Mouse (Mus musculus): Measurements from ENCODE around the gene Olfr552. TPM values are rescaled to one million over a fixed set of nuclear protein-coding genes. Genes with fewer than 3 reads are reported as not detected.
"Not testable (repeated sequence)": the region's sequence is repeated elsewhere in the genome, so short reads cannot be mapped to it uniquely, and the experiment has no call there.

Olfr552 gene
- not detected in 2 replicates for total RNA-seq (2017)

DNA sequence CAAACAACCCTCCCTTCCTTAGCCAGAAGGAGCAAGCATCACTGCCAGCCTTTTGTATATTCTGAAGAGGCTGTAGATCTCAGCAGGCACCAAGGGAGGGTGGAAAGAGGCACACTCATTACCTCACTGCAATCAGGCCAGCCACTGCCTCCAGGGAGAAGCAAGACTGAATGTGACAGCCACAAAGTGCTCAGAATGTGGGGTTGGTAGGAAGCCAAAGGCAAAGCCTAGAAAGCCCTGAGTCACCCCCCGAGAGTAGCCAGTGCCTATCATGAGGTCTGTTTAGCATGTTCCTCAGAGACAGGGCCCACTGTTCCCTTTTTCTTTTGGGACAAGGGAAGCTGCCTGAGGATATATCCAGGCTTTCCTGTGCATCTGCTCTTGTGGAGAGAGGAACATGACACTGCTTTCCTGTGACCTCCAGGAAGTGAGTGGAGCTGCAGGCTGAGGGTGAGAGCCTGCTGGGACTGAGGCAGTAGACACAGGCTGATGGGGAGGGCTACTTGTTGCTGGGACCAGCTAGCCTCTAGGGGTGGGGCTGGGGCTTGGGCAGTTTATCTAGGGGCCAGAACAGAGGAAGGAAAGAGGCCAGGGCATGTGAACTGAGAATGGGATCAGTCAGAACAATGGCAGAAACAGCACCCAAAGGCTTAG lies at the start of gene Olfr552:
Gene Olfr552, plus strand, starts transcription at position 393 of the 654 bp plus-strand sequence.
- ATAC-seq (ENCODE audit: extremely low read depth, insufficient number of reproducible peaks, low FRiP score, poor library complexity, severe bottlenecking): no peak

DNA sequence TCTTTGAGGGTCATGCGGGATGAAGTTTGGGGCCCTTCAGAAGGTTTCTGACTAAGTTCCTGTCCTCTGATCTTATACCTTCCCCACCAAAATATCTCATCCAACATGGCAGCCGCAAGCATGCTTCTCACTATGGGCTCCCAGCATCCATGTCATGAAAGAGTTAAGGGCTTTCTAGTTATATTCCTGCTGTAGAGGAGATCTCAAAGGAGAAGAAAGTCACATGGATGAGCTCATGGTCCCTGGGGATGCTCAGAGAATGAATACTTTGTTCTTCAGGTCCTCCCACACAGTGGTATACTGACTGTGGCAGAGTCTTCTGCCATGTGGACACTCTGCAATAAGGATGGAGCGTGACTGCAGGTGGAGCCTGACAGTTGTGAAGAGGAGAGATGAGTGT lies 48.0 kb upstream of the Olfr552 start, which contains the start of gene Olfr549:
Gene Olfr549, plus strand, starts transcription at position 301 of the 400 bp plus-strand sequence.
- no peak for ATAC-seq (ENCODE audit: extremely low read depth, insufficient number of reproducible peaks, low FRiP score, poor library complexity, severe bottlenecking)

DNA sequence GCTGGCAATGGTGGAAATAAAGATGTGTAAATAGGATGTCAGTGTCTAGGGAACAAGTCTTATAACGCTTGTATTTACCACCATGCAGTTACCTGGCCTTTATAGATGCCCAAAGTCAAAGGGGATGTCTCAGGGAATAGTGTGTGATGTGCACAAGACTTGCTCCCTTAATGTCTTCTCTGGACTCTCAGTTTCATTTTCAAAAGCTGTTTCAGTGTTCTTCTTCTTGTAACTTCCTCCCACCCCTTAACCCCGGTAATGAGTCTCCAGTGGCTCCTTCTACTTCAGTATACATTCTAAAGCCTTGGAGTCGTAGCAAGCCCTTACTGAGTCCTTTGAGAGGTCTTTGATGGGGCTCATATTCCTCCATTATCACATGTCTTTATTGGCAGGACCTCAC lies 44.3 kb upstream of the Olfr552 start:
- ATAC-seq (ENCODE audit: extremely low read depth, insufficient number of reproducible peaks, low FRiP score, poor library complexity, severe bottlenecking): no peak

DNA sequence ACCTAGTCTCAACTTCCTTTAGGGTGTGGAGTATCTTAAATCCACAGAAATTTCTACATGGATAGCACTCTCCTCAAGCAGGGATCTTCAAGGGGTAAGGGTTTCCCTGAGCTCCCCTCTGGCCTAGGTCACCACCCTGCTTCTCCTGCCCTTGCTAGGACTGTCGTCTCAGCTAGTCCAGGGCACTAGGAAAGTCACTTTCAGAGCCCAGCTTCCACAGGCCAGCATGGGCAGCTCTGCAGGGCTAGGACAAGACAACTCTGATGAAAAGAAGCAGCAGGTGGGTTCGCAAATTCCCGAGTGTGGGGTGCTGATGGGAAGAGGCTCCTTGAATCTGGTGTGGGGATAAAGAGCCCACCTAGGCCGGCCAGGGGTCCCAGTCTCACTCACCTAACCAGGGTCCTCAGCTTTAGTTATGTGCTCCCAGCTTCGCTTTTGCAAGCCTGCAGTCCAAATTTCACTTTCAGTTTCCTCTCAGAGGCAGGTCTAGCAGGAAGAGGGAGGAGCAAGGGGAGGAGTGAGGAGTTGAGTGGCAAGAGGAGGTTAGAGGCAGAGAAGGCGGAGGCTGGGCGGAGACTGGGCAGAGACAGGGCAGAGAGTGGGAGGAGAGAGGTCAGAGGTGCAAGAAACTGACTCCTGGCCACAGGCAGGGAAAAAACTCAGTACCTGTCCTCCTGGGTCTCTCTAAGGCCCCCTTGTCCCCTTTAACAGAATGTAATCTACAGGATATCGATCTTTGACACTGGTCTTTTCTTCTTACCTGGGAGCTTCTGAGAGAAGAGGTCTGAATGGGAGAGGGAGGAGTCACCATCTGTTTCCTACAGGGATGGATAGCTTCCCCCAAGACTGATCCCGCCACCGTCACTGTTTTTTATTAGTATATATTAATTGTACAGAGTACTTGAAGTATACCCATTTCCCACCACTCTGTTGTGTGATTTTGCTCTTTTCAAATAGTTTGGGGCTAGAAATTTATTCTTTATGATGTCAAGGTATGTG lies 32.3 kb upstream of the Olfr552 start, which contains the start of gene Trim21:
Gene Trim21, minus strand, starts transcription at position 488 of the 999 bp plus-strand sequence.
- ATAC-seq (ENCODE audit: extremely low read depth, insufficient number of reproducible peaks, low FRiP score, poor library complexity, severe bottlenecking): peak; percentile 100

DNA sequence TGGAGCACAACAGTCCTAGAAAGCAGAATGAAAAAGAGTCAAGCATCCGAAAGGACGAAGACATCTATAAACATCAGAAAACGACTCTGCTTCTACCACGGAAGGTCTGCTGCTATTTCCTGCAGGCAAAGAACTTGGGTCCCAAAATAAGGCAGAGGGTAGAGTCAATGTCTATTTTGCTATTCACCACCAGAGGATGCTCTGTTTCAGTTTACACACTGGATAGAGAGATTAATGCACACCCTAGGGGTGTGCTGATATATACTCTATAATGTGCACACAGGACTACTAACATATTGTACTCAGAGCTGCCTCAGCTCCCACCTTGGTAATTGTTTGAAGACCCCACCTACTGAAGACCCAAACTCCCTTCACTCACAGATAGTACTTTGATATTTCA lies 31.4 kb upstream of the Olfr552 start:
- no peak for ATAC-seq (ENCODE audit: extremely low read depth, insufficient number of reproducible peaks, low FRiP score, poor library complexity, severe bottlenecking)

DNA sequence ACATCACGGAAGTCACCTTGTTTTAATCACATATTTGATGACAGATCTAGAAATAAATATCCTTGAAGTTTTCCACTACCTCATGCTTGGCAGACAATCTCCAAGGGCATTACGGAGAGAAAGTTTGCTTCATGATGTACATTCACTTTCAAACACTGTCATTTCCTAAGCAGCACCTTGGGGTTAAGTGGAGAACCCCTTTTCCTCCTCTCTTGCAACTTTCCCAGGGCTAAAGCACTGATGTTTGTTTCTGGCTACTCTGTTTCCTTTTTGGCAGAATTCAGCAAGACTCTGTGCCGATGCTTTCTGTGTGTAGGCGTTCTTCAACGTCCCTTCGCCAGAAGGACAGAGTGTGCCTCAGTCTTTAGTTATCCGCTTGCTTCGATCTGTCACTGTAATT lies 26.4 kb upstream of the Olfr552 start, which contains the start of gene Olfr550:
Gene Olfr550, plus strand, starts transcription at position 301 of the 400 bp plus-strand sequence.
- ATAC-seq (ENCODE audit: extremely low read depth, insufficient number of reproducible peaks, low FRiP score, poor library complexity, severe bottlenecking): no peak

DNA sequence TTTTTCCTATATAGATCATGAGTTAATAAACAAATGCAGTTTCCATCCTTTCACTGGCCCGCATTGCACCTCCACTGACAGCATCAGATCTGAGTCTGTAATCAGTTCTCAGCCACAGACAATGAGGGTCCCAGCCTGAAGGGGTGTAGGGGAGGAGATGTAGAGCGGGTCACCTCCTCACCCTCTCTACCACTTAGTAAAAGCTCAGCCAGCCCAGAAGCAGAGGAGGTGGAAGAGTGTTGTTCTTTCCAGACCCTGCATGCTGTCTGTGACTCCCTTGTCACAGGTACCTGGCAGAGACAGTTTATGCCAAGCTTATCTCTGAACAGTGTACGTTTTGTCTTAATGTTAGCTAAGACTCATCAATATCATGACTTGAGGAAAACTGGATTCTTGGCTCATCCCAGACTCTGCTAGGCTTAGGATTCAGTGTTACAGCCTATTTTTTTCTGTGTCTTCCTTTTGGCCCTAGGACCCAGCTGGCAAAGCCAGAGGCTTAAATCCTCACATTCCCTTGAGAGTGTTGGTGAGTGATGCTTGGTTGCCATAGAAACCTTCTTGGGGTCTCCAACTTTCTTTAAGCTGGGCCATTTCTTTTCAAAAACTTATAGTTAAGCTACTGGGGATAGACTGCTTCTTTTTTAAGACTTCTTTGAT lies 24.3 kb upstream of the Olfr552 start:
- ATAC-seq (ENCODE audit: extremely low read depth, insufficient number of reproducible peaks, low FRiP score, poor library complexity, severe bottlenecking): no peak

DNA sequence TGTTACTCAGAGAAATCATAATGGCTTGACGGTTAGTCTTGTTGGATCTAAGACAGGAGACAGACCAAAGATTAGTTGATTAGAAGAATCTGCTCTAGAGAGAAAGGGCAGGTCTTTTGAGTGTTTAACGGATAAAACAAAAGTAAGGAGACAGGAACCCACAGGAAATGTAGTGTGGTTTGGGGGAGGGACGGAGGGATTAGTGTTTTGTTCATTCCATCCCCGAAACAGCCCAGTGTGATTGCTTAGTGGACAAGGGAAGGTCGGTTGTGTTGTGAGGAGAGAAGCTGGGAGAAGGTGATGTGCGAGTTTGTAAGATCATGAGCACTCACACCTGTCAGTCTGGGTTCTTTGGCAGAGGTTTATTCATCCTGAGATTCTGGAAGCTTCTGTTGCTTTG lies 21.6 kb upstream of the Olfr552 start:
- ATAC-seq (ENCODE audit: extremely low read depth, insufficient number of reproducible peaks, low FRiP score, poor library complexity, severe bottlenecking): no peak

DNA sequence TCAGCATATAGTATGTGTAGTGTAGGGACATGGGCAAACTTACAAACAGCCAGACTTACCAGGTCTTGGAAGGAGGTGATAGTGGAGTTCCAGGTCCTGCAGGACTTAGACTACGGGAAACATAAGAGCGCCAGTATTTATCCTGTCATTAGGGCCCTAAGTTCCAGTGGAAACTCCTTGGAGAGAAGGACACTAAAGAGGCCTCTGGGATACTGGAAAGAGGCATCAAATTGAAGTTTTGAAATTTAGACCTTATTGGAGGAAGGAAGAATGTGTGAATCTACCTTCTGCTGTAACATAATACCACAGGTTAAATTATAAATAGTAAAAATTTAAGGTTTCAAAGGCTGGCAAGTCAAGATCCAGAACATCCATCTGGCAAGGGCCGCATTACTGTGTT lies 5.8 kb upstream of the Olfr552 start, which contains the start of gene Olfr551:
Gene Olfr551, minus strand, starts transcription at position 101 of the 400 bp plus-strand sequence.
- no peak for ATAC-seq (ENCODE audit: extremely low read depth, insufficient number of reproducible peaks, low FRiP score, poor library complexity, severe bottlenecking)

DNA sequence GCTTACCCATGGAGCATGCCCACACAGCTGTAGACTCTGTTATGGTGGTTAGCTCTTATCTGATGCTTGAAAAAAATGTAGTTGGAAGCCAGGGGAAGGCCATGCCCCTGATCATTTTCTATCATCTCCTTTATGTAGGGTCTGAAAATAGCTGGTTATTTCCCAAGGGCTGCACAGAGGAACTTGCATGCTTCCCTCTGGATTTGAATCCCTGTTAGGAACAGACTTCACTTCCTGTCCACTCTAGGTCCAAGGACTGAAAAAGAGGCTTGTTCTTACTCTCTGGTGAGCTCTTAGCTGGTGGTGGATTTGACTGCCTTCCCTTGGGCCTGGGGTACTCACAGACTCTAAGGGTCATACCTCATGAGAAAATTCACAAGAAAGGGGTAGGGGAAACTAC lies 20.5 kb downstream of the Olfr552 start, which contains the start of gene Olfr553:
Gene Olfr553, minus strand, starts transcription at position 101 of the 400 bp plus-strand sequence.
- no peak for ATAC-seq (ENCODE audit: extremely low read depth, insufficient number of reproducible peaks, low FRiP score, poor library complexity, severe bottlenecking)

DNA sequence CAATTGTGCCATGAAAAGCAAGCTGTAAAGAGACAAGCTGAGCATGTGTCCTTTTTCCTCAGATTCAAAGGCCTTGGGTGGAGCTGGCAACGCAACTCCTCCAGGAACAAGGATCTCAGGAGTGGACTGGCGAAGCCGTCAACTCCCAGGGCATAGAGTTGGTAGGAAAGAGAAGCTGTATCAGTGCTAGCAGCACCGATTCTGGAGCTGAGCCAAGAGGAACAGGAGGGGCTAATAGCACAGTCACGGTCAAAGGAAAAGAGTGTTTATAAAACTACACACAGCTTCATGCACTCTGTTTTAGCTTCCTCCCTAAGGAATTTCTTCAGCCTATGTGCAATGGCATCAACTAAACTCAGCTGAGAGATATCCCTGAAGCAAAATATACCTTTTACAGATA lies 22.0 kb downstream of the Olfr552 start:
- ATAC-seq (ENCODE audit: extremely low read depth, insufficient number of reproducible peaks, low FRiP score, poor library complexity, severe bottlenecking): no peak

DNA sequence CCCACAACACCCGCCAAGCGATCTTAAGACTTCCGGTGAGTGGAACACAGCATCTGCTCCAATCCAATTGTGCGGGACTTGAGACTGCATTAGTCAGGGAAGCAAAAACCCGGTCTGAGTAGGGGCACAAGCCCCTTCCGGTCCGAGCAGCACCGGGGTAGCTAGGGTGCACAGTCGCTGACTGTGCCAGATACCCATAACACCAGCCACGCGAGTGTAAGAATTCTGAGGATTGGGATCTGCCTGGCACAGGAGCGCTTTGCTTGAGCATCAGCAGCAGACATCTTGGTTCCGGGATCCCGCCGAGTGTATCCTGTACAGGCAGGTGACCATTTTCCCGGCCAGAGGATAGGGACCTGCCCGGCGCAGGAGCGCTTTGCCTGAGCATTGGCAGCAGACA lies 22.8 kb downstream of the Olfr552 start:
- not testable (repeated sequence) for ATAC-seq (ENCODE audit: extremely low read depth, insufficient number of reproducible peaks, low FRiP score, poor library complexity, severe bottlenecking)

DNA sequence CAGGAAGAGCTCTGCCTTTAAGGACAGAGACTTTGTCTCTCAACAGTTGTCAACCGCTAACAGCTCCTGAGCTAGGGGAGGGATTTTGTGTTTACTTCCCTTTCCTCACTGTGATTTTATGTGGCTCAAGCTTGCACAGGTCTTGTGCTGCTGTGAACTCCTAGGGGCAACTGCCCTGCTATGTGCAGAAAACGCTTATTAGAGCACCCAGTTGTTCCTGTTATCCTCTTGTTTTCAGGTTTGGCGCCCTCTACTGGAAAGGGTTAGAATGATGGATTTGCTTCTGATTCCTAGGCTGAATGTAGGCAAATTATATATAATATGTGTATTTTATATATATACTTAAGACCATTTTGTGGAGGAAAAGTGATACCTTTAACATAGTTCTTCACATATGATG lies 39.1 kb downstream of the Olfr552 start:
- peak; percentile 58; the same call in 1 of the 2 replicates for ATAC-seq (ENCODE audit: extremely low read depth, insufficient number of reproducible peaks, low FRiP score, poor library complexity, severe bottlenecking)

DNA sequence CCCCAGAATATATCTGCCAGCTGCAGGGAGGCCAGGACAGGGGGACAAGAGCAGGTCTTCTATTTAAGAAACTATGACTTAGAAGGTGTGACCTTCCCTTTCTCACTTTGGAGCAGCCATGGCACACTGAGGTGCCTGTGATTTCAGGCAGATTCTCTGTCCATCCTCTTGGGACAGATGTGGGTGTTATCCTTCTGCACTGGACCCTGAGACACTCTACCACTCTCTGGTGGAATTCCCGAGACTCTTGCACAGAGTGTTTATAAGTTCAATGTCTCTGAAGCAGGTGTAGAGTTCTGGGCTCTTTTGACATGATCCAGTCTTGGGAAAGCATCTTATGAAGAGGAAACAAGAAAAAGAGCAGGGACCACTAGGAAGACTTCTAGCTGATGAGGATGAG lies 40.6 kb downstream of the Olfr552 start, which contains the start of gene Olfr554:
Gene Olfr554, plus strand, starts transcription at position 301 of the 400 bp plus-strand sequence.
- ATAC-seq (ENCODE audit: extremely low read depth, insufficient number of reproducible peaks, low FRiP score, poor library complexity, severe bottlenecking): no peak

DNA sequence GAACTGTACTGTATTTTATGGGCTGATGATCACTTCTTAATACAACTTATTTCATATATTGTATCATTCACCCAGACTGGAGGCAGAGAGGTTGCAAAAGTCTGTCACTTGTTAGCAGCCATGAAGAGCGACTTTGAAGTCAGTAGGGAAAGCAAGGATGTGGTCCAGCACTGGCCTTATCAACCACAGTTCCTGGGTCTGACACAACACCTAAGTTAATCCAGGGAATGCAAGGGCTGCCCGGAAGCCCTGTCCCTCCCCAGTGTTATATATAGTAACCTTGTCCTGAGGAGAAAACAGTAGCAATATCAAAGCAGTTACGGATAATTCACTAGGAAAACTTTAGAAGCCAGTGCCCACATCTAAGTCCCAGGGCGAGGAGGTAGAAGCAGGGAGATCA lies 47.4 kb downstream of the Olfr552 start:
- ATAC-seq (ENCODE audit: extremely low read depth, insufficient number of reproducible peaks, low FRiP score, poor library complexity, severe bottlenecking): not testable (repeated sequence)

Data from neutrophil, adult 5-6 weeks (primary cell).